Mouse (Mus musculus): Measurements from ENCODE around the gene Klk7. TPM values are rescaled to one million over a fixed set of nuclear protein-coding genes. Genes with fewer than 3 reads are reported as not detected.

Gene Klk7
- polyA plus RNA-seq, 1 experiment from 2014 or later = not detected

- Histone ChIP-seq H3K9ac (replicated peaks; ENCODE audit: low read depth) (no peak within 1 kb of the TSS), H3K27ac (ENCODE audit: low read length) (no peak within 1 kb of the TSS), H3K4me3 (ENCODE audit: low read depth, low read length) (no peak within 1 kb of the TSS), H3K27me3 (replicated peaks; ENCODE audit: insufficient read depth, low read length) (no peaks in the 10 kb centered on the region), H3K36me3 (ENCODE audit: insufficient read depth, low read length) (no peaks in the 10 kb centered on the region), H3K9me3 (ENCODE audit: low read length) (no peaks in the 10 kb centered on the region), H3K4me1 (ENCODE audit: insufficient read depth, low read depth, low read length) (no peaks in the 10 kb centered on the region), H3K4me2 (replicated peaks; ENCODE audit: low read depth, low read length) (no peak within 1 kb of the TSS)
- TF ChIP-seq CTCF (IDR thresholded peaks at IDR 0.05) (no peak), EP300 (IDR thresholded peaks at IDR 0.05) (no peak)
- ATAC-seq (no peak), DNase-seq (ENCODE audit: low spot score) (no peak)
- whole genome bisulfite sequencing = 85% methylated on average over 5 of the region's 5 CpGs
Measured at GRCm38 (mm10) chr7:43774364-43774763, 36.7 kb upstream of the Klk7 start, which contains the start of gene Klk11. Gene Klk11 (plus strand): TSS chr7:43774604.

- Histone ChIP-seq H3K27me3 (replicated peaks; ENCODE audit: insufficient read depth, low read length) (no peaks in the 10 kb centered on the region), H3K4me2 (replicated peaks; ENCODE audit: low read depth, low read length) (no peak overlapping the region), H3K9ac (replicated peaks; ENCODE audit: low read depth) (no peak overlapping the region), H3K4me1 (ENCODE audit: insufficient read depth, low read depth, low read length) (no peaks in the 10 kb centered on the region), H3K36me3 (ENCODE audit: insufficient read depth, low read length) (no peaks in the 10 kb centered on the region), H3K4me3 (ENCODE audit: low read depth, low read length) (no peak overlapping the region), H3K9me3 (ENCODE audit: low read length) (no peaks in the 10 kb centered on the region), H3K27ac (ENCODE audit: low read length) (no peak overlapping the region)
- ATAC-seq = no peak
- 61% methylated on average over 6 of the region's 6 CpGs for WGBS
- DNase-seq (ENCODE audit: low spot score) = no peak
- TF ChIP-seq CTCF (IDR thresholded peaks at IDR 0.05) = no peak
- TF ChIP-seq EP300 (IDR thresholded peaks at IDR 0.05) = no peak
Measured at GRCm38 (mm10) chr7:43774802-43775201, 36.3 kb upstream of the Klk7 start.

GRCm38 (mm10) chr7:43775311-43776057 is 35.6 kb upstream of the Klk7 start:
- H3K27ac ChIP-seq (ENCODE audit: low read length) = no peak overlapping the region
- H3K9ac ChIP-seq (replicated peaks; ENCODE audit: low read depth) = no peak overlapping the region
- TF ChIP-seq EP300 (IDR thresholded peaks at IDR 0.05) = no peak
- TF ChIP-seq CTCF (IDR thresholded peaks at IDR 0.05) = no peak
- H3K4me3 ChIP-seq (ENCODE audit: low read depth, low read length) = no peak overlapping the region
- H3K4me2 ChIP-seq (replicated peaks; ENCODE audit: low read depth, low read length) = no peak overlapping the region
- 56% methylated on average over 7 of the region's 7 CpGs for WGBS
- peaks cover 2% of the 10 kb centered on the region; the same call in 1 of the 2 replicates for H3K4me1 ChIP-seq (ENCODE audit: insufficient read depth, low read depth, low read length)
- no peaks in the 10 kb centered on the region for H3K36me3 ChIP-seq (ENCODE audit: insufficient read depth, low read length)
- no peaks in the 10 kb centered on the region for H3K27me3 ChIP-seq (replicated peaks; ENCODE audit: insufficient read depth, low read length)
- DNase-seq (ENCODE audit: low spot score) (no peak), ATAC-seq (no peak)
- no peaks in the 10 kb centered on the region for H3K9me3 ChIP-seq (ENCODE audit: low read length)

DNA sequence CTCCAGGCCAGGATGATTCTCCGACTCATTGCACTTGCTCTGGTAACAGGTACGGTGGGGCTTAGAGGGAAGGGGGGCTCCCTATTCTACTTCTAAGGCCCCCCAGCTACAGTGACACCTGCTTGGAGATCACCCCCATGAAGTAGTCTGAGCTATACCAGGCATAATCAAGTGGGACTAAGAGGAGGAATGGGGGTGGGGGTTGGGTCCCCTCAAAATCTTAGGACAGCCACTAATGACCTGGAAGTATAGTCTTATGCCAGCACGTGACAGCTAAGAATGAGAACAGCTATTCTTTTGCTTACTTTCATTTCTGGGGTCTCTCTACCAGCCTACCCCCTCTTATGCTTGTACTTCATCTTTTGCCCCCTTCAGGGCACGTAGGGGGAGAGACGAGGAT is 34.6 kb upstream of the Klk7 start:
- H3K4me3 ChIP-seq (ENCODE audit: low read depth, low read length) = no peak overlapping the region
- WGBS = 80% methylated on average over 5 of the region's 5 CpGs
- no peaks in the 10 kb centered on the region for H3K9me3 ChIP-seq (ENCODE audit: low read length)
- no peaks in the 10 kb centered on the region for H3K27me3 ChIP-seq (replicated peaks; ENCODE audit: insufficient read depth, low read length)
- H3K4me2 ChIP-seq (replicated peaks; ENCODE audit: low read depth, low read length) = no peak overlapping the region
- H3K9ac ChIP-seq (replicated peaks; ENCODE audit: low read depth) = no peak overlapping the region
- TF ChIP-seq CTCF (IDR thresholded peaks at IDR 0.05) (no peak), EP300 (IDR thresholded peaks at IDR 0.05) (no peak)
- no peaks in the 10 kb centered on the region for H3K36me3 ChIP-seq (ENCODE audit: insufficient read depth, low read length)
- ATAC-seq (no peak), DNase-seq (ENCODE audit: low spot score) (no peak)
- no peak overlapping the region for H3K27ac ChIP-seq (ENCODE audit: low read length)
- H3K4me1 ChIP-seq (ENCODE audit: insufficient read depth, low read depth, low read length) = peaks cover 3% of the 10 kb centered on the region; the same call in 1 of the 2 replicates

DNA sequence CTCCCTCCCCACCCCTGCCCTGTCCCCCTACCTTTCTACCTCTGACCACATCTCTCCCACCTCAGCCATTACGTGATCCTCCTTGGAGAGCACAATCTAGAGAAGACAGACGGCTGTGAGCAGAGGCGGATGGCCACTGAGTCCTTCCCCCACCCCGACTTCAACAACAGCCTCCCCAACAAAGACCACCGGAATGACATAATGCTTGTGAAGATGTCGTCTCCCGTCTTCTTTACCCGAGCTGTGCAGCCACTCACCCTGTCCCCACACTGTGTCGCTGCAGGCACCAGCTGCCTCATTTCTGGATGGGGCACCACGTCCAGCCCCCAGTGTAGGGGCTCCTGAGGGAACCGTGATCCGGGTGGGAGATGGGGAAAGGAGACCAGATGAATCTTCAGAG is 33.7 kb upstream of the Klk7 start:
- ATAC-seq (no peak), DNase-seq (ENCODE audit: low spot score) (no peak)
- no peak overlapping the region for H3K4me3 ChIP-seq (ENCODE audit: low read depth, low read length)
- peaks cover 3% of the 10 kb centered on the region; the same call in 1 of the 2 replicates for H3K4me1 ChIP-seq (ENCODE audit: insufficient read depth, low read depth, low read length)
- no peak for TF ChIP-seq EP300 (IDR thresholded peaks at IDR 0.05)
- no peak for TF ChIP-seq CTCF (IDR thresholded peaks at IDR 0.05)
- H3K27ac ChIP-seq (ENCODE audit: low read length) = no peak overlapping the region
- no peak overlapping the region for H3K4me2 ChIP-seq (replicated peaks; ENCODE audit: low read depth, low read length)
- no peaks in the 10 kb centered on the region for H3K36me3 ChIP-seq (ENCODE audit: insufficient read depth, low read length)
- H3K27me3 ChIP-seq (replicated peaks; ENCODE audit: insufficient read depth, low read length) = no peaks in the 10 kb centered on the region
- H3K9ac ChIP-seq (replicated peaks; ENCODE audit: low read depth) = no peak overlapping the region
- 84% methylated on average over 12 of the region's 12 CpGs for WGBS
- no peaks in the 10 kb centered on the region for H3K9me3 ChIP-seq (ENCODE audit: low read length)

- Histone ChIP-seq H3K9me3 (ENCODE audit: low read length) (no peaks in the 10 kb centered on the region), H3K27ac (ENCODE audit: low read length) (no peak overlapping the region), H3K36me3 (ENCODE audit: insufficient read depth, low read length) (no peaks in the 10 kb centered on the region), H3K9ac (replicated peaks; ENCODE audit: low read depth) (no peak overlapping the region), H3K4me3 (ENCODE audit: low read depth, low read length) (no peak overlapping the region), H3K4me2 (replicated peaks; ENCODE audit: low read depth, low read length) (no peak overlapping the region), H3K4me1 (ENCODE audit: insufficient read depth, low read depth, low read length) (peaks cover 3% of the 10 kb centered on the region; the same call in 1 of the 2 replicates), H3K27me3 (replicated peaks; ENCODE audit: insufficient read depth, low read length) (no peaks in the 10 kb centered on the region)
- DNase-seq (ENCODE audit: low spot score) (no peak), ATAC-seq (no peak)
- WGBS = 83% methylated on average over 10 of the region's 10 CpGs
- TF ChIP-seq CTCF (IDR thresholded peaks at IDR 0.05) (no peak), EP300 (IDR thresholded peaks at IDR 0.05) (no peak)
Measured at GRCm38 (mm10) chr7:43778176-43778970, 32.7 kb upstream of the Klk7 start.
